Mouse (Mus musculus) G1E (cell line): ENCODE data around the gene Etfbkmt. TPM values are rescaled to one million over a fixed set of nuclear protein-coding genes. Genes with fewer than 3 reads are reported as not detected.
"Not testable (repeated sequence)": the region's sequence is repeated elsewhere in the genome, so short reads cannot be mapped to it uniquely, and the experiment has no call there.

Source experiments
- ATAC-seq: 2 replicates; pipeline ENCODE4 v1.8.0; 2016; ENCODE audit warnings: mild to moderate bottlenecking; ENCODE audit not compliant: insufficient number of reproducible peaks, poor library complexity, low FRiP score, severe bottlenecking; ENCODE audit errors: extremely low read depth
- DNase-seq: peaks from one replicate; pipeline ENCODE4 v3.0.0; 2012; ENCODE audit warnings: low spot score
- H3K27me3 ChIP-seq: 2 replicates; pipeline ENCODE4 v1.6.1; 2012; ENCODE audit warnings: mild to moderate bottlenecking, low read length, inconsistent platforms; ENCODE audit not compliant: insufficient read depth
- H3K36me3 ChIP-seq: replicated peaks from 2 replicates; pipeline ENCODE3; 2012; ENCODE audit warnings: mild to moderate bottlenecking, inconsistent platforms
- H3K4me1 ChIP-seq: 2 replicates; pipeline ENCODE4 v1.6.1; 2012; ENCODE audit warnings: low read depth, low read length, inconsistent platforms, mixed read lengths; ENCODE audit not compliant: insufficient read depth
- H3K4me3 ChIP-seq: 2 replicates; pipeline ENCODE4 v1.5.1; 2012; ENCODE audit warnings: low read depth, mild to moderate bottlenecking, inconsistent platforms, low read length, moderate library complexity, mixed read lengths
- H3K9me3 ChIP-seq: replicated peaks from 2 replicates; pipeline ENCODE4 v1.6.1; 2012; ENCODE audit warnings: inconsistent platforms
- CTCF ChIP-seq: IDR thresholded peaks from 2 replicates; pipeline ENCODE4 v1.5.1; 2012; ENCODE audit warnings: low read depth, low read length, inconsistent platforms, mixed read lengths
- GATA1 ChIP-seq: IDR thresholded peaks from 2 replicates; pipeline ENCODE4 v1.6.1; 2012; ENCODE audit warnings: borderline replicate concordance, low read length, inconsistent platforms, mixed read lengths
- GATA2 ChIP-seq: IDR thresholded peaks from 2 replicates; pipeline ENCODE4 v1.6.1; 2012; ENCODE audit warnings: low read depth, low read length, inconsistent platforms, borderline replicate concordance
- POLR2AphosphoS5 ChIP-seq: IDR thresholded peaks from 2 replicates; pipeline ENCODE4 v1.6.1; 2012; ENCODE audit warnings: low read depth, low read length, inconsistent platforms; ENCODE audit not compliant: insufficient replicate concordance
- TAL1 ChIP-seq: conservative IDR thresholded peaks from 2 replicates; pipeline ENCODE4 v1.6.1; 2012; ENCODE audit warnings: low read depth, low read length, inconsistent platforms, mixed read lengths
- polyA plus RNA-seq: library from polyadenylated mRNA; stranded (reverse); fragments of >175 nt; gene quantifications from 2 replicates; pipeline ENCODE4 v1.2.3, GENCODE M21; 2012
- total RNA-seq, 2 experiments: library from RNA; stranded (forward) in 1 of 2; stranded (reverse) in 1 of 2; fragments of 200-1000 nt in 1 of 2; fragments of >200 nt in 1 of 2; fragmentation: Nextera tagmentation in 1 of 2; gene quantifications; 2 replicates each; pipeline ENCODE4 v1.2.3; 2014 to 2017

Gene Etfbkmt
- total and polyA plus RNA-seq, 3 experiments: 2.7 to 85.6 (median 75.4) TPM

DNA sequence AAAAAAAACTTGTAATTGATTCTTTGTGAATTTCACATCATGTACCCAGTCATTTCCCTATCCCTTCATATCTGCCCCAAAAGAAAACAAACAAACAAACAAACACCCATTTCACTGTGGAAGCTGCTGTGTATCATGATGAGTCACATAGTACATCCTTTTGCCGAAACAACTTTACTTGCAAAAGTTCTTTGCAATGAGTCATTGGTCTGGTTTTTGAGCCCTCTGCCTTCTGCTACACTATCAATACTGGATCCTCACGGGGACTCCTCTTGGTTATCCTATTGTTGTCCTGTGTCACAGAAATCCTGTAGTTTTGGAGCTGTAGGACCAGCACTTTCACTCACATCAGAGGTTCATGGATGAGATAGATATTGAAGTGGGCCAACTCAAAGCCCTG lies 30.7 kb upstream of the Etfbkmt start:
- TF ChIP-seq CTCF: no peak
- no peak for TF ChIP-seq TAL1
- no peak for TF ChIP-seq GATA2
- TF ChIP-seq POLR2AphosphoS5: no peak
- TF ChIP-seq GATA1: no peak
- no peak overlapping the region for H3K4me3 ChIP-seq
- H3K27me3 ChIP-seq: no peaks in the 10 kb centered on the region; the same call in 1 of the 2 replicates
- ATAC-seq: no peak
- no peaks in the 10 kb centered on the region for H3K36me3 ChIP-seq
- DNase-seq: no peak
- no peaks in the 10 kb centered on the region for H3K9me3 ChIP-seq
- H3K4me1 ChIP-seq: no peaks in the 10 kb centered on the region

DNA sequence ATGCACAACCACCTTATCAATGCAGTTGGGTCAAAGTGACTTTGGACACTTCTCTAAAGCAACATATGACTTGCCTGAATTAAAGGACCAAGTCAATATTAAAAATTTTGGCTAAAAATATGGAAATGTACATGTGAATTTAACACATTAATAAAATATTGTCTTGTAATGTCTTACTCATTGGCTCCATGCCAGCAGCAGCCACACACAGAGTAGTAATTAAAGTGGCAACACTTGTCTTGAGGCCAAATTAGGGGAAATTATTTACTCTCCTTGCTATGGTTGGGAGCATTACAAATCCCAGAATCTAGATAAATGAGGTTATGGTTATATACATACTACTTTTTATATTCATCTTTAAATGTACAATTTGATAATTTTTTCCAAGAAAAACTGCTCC lies 22.7 kb upstream of the Etfbkmt start:
- Histone ChIP-seq H3K4me1 (no peaks in the 10 kb centered on the region), H3K36me3 (no peaks in the 10 kb centered on the region), H3K9me3 (no peaks in the 10 kb centered on the region), H3K27me3 (no peaks in the 10 kb centered on the region), H3K4me3 (no peak overlapping the region)
- DNase-seq (no peak), ATAC-seq (no peak)
- TF ChIP-seq CTCF (no peak), TAL1 (no peak), GATA1 (no peak), GATA2 (no peak), POLR2AphosphoS5 (no peak)

DNA sequence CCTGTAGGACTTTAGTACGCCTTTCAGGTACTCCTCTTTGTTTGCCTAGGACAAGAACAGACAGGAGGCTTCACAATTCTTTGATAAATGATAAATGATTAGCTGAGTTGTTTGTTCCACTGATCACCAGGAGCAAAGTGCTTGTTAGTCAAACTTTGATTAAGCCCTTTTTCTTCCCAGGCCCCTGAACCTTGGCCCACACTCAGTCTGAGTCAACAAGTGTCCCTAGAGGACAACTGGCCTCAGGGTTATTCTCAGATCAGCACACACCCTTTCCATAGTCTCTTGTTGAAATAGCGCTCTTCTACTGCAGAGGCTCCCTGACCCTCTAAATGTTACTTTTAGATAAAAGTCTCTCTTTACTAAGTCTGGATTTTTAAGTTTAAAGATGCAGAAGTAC lies 20.7 kb upstream of the Etfbkmt start:
- no peaks in the 10 kb centered on the region for H3K36me3 ChIP-seq

DNA sequence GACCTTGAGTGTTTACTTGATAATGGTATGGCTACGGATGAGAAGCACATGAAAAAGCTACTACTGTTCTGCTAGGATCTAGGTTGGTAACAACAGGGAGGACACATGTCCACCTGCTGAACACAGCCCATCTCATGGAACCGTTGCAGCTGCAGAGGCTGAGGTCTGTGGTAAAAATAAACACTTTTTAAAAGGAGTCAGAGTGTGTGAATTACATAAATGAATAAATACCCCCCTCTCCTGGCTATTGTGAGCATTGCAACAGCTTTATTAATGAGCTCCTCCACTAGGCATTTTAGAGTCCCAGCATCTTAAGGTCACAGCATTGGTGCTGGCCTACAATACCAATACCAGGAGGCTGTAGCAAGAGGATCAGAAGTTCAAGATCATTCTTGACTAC lies 19.8 kb upstream of the Etfbkmt start:
- no peaks in the 10 kb centered on the region for H3K9me3 ChIP-seq
- DNase-seq (no peak), ATAC-seq (peak; percentile 65)
- peaks cover 4% of the 10 kb centered on the region; the same call in 1 of the 2 replicates for H3K4me1 ChIP-seq
- TF ChIP-seq CTCF: peak; percentile 46; the same call in 1 of the 2 replicates
- TF ChIP-seq POLR2AphosphoS5: no peak
- TF ChIP-seq GATA2: no peak
- H3K36me3 ChIP-seq: no peaks in the 10 kb centered on the region
- no peaks in the 10 kb centered on the region for H3K27me3 ChIP-seq
- H3K4me3 ChIP-seq: no peak overlapping the region

More for the DNA sequence above, 20.7 kb upstream of the Etfbkmt start:
- TF ChIP-seq CTCF: no peak
- no peak for TF ChIP-seq TAL1
- no peak for TF ChIP-seq POLR2AphosphoS5
- no peak for TF ChIP-seq GATA2
- TF ChIP-seq GATA1: no peak
- Histone ChIP-seq H3K27me3 (no peaks in the 10 kb centered on the region), H3K9me3 (no peaks in the 10 kb centered on the region), H3K4me1 (peaks cover 4% of the 10 kb centered on the region; the same call in 1 of the 2 replicates), H3K4me3 (no peak overlapping the region)
- ATAC-seq (no peak), DNase-seq (no peak)

DNA sequence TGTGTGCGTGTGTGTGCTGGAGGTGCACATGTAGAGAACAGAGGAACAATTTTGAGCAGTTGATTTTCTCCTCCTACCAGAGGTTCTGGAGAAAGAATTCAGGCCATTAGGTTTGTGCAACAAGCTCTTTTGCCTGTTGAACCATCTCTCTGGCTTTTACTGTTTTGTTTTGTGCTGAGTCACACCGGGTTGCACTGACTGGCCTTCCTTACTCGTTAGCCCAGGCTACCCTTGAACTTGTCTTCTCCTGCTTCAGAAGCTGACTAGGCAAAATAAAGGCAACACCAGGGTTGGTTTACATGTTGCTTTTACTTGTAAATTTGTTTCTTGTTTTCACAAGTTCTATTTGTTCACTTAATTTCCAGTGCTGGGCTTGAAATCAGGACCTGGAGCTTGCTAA lies 16.6 kb upstream of the Etfbkmt start:
- Histone ChIP-seq H3K4me3 (no peak overlapping the region), H3K4me1 (peaks cover 9% of the 10 kb centered on the region), H3K27me3 (no peaks in the 10 kb centered on the region), H3K36me3 (no peaks in the 10 kb centered on the region), H3K9me3 (no peaks in the 10 kb centered on the region)
- TF ChIP-seq GATA1 (no peak), GATA2 (no peak)
- DNase-seq (no peak), ATAC-seq (no peak)

DNA sequence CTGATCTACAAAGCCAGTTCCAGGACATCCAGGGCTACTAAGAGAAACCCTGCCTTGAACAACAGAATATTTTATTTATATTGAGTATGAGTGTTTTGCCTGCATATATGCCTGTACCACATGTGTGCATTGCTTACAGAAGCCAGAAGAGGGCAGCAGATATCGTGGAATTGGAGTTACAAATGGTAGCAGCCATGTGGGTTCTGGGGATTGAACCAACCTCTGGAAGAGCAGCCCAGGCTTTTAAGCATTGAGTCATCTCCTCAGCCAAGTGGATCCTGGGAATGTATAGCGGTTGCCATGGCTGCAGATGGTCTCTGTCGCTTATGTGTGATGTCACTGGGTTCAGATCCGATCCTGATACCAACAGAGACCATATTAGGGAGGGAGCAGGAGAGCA lies 13.0 kb upstream of the Etfbkmt start:
- H3K36me3 ChIP-seq: no peaks in the 10 kb centered on the region
- ATAC-seq (0 out of 2 replicates have a peak, but pooled peaks have one; percentile 15), DNase-seq (no peak)
- no peak overlapping the region for H3K4me3 ChIP-seq
- no peaks in the 10 kb centered on the region for H3K9me3 ChIP-seq
- H3K4me1 ChIP-seq: peaks cover 15% of the 10 kb centered on the region
- TF ChIP-seq GATA1 (no peak), CTCF (no peak), TAL1 (no peak), GATA2 (no peak), POLR2AphosphoS5 (no peak)
- H3K27me3 ChIP-seq: no peaks in the 10 kb centered on the region

DNA sequence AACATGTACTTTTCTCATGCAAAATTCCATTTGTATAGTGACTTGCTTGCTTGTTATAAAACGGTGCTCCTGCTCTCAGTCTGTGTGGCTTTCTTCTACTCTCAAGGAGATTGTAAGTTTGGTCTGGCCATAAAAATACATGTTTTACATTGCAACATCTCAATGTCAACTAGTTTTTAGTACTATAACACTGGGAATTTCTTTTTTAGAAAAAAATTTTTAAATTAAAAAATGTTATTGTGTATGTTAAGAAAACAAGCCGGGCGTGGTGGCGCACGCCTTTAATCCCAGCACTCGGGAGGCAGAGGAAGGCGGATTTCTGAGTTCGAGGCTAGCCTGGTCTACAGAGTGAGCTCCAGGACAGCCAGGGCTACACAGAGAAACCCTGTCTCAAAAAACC lies 9.8 kb upstream of the Etfbkmt start, which contains the start of gene Gm10203:
Gene Gm10203 (plus strand): TSS at position 301 of the 400 bp plus-strand sequence.
- DNase-seq, H3K9me3 ChIP-seq, H3K36me3 ChIP-seq, H3K4me3 ChIP-seq, H3K27me3 ChIP-seq, ATAC-seq: not testable (repeated sequence)
- peaks cover 34% of the 10 kb centered on the region for H3K4me1 ChIP-seq
